Mouse (Mus musculus): ENCODE results near the gene Zfp986. TPM values are rescaled to one million over a fixed set of nuclear protein-coding genes. Genes with fewer than 3 reads are reported as not detected.
"Not testable (repeated sequence)": the region's sequence is repeated elsewhere in the genome, so short reads cannot be mapped to it uniquely, and the experiment has no call there.

The Zfp986 gene
- not detected in 2 replicates for polyA plus RNA-seq (2012; rRNA removed)

- not testable (repeated sequence) for DNase-seq (ENCODE audit: low spot score)
These were observed at the start of gene Zfp986 for GRCm38 (mm10) chr4:145868494-145868893. TSS of gene Zfp986 (plus strand) at chr4:145868794.

GRCm38 (mm10) chr4:145819946-145820345 lies 48.6 kb upstream of the Zfp986 start:
- DNase-seq (ENCODE audit: low spot score): not testable (repeated sequence)

DNA sequence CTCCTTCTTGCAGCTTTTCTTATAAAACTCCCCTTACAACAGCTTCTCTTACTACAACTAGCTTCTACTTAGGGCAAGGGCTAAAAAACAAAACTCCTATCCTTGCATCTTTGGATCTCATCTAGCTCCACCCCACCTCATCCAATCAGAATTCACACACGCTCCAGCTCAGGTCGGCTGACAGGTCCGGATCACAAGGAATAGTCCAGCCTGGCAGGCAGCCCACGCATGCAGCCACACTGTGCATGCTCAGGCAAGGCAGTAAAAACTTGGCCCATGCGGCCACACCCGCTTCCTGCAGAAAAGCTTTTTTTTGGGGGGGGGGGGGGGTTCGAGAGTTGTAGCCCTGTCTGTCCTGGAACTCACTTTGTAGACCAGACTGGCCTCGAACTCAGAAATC lies 43.0 kb upstream of the Zfp986 start:
- not testable (repeated sequence) for DNase-seq (ENCODE audit: low spot score)

DNA sequence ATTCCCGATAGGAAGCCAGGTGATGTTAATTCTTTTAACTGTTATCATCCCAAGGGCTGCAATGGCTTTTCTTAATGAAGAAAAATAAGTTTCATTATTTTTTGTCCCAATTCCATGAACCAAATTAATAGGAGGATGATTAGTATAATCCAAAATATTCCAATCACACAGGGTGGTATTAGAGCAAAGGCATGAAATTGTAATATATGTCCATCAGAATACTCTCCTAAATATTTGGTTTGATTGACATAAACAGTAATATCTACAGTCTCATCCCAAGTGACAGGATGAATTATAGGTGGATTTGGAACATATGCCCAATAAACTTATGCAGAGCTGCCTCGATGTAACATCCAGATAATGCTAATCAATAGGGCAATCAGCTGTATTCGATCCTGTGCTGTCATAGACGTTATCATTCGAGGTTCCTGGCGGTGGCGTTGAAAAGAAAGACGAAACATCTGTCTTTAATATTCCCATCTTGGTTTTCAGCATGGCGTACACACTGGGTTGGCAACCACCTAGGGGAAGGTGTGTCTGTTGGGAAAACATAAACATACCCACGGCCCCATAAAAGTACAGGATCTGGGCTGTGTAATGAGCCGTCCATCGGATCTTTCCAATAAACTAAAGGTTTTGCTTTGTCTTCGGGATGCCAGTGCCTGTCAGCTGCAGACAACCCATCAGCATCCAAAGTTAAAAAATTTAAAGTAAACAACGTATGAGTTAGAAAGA lies 37.1 kb upstream of the Zfp986 start:
- not testable (repeated sequence) for DNase-seq (ENCODE audit: low spot score)

DNA sequence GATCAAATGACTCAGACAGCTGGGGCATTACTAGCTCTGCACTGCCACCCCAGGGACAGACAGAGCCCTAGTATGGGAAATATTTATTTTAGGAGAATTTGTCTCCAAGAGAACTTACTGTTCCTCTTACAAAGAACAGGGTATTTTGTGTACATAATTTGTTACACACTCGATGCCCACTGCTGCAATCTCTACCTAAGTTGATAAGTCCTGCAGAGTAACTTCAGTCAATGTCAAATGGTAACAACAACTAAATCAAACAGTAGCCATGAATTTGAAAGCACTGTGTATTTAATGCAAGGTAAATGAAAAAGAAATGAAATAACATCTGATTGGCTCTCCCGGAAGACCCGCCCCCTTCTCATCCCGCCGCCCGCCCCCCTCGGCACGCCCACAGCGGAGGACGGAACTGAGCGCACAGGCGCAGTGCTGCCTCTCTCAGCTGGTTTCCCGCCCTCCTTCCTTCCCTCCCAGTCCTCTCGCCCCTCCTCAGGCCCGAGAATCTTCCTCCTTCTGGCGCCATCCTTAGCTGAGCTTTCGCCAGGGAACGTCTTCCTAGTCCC lies 32.2 kb upstream of the Zfp986 start:
- DNase-seq (ENCODE audit: low spot score): not testable (repeated sequence)

- DNase-seq (ENCODE audit: low spot score): peak; percentile 33
These were observed 31.6 kb upstream of the Zfp986 start for GRCm38 (mm10) chr4:145836863-145837440.

DNA sequence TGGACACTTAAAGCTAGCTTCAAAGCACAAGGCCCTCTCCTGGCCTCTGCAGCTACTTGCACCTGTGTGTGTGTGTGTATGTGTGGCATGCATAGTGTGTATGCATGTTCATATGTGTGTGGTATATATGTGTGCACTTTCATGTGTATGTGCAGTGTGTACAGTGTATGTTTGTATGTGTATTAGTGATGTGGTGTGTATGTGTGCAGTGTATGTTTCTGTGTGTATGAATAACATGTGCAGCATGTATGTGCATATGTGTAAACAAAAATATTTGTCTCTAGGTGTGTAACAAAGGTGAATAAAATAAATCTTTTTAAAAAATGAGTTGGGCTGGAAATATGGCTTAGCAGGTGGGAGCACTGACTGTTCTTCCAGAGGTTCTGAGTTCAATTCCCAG lies 21.8 kb upstream of the Zfp986 start:
- not testable (repeated sequence) for DNase-seq (ENCODE audit: low spot score)

DNA sequence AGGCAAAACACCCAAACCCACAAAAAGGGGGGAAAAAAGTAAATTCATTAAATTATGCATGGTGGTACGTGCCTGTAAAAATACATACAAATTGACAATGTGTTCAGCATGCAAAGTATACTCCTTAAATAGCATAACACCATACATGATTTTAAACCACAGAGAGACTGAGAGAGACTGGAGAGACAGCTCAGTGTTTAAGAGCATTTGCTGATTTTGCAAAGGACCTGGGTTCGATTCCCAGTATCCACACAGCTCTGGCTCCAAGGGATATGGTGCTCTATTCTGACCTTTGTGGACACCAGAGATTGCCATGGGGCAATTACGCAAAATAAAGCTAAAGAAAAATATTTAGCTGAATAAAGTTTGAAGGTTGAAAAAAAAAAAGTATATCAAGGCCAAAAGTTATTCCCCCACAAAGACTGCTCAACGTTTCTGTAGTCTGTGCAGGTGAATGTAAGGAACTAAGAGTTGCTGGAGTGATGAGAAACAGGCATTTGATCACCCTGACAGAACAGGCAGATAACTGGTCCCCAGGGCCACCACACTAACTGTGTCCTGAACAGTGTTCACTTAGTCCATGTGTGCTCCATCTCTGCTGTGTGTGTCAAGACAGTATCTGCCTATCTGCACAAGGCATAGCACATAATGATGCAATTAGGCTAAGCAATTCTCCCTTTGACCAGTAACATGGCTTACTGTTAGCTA lies 20.3 kb upstream of the Zfp986 start:
- not testable (repeated sequence) for DNase-seq (ENCODE audit: low spot score)

DNA sequence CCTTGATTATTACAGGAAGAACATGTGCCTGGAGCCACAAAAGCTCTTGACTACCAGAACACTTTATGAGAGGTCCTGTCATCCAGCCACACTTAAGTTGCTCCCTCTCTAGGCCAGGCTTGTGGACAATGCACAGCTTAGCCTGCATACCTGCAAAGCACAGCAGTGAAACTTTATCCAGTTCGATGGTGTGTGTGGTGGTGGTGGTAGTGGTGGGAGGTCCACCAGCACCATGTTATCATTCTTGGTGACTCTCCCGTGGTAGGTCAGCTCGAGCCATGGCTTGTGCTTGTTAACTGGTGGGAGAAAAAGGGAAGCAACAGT lies 19.7 kb upstream of the Zfp986 start:
- DNase-seq (ENCODE audit: low spot score): not testable (repeated sequence)

DNA sequence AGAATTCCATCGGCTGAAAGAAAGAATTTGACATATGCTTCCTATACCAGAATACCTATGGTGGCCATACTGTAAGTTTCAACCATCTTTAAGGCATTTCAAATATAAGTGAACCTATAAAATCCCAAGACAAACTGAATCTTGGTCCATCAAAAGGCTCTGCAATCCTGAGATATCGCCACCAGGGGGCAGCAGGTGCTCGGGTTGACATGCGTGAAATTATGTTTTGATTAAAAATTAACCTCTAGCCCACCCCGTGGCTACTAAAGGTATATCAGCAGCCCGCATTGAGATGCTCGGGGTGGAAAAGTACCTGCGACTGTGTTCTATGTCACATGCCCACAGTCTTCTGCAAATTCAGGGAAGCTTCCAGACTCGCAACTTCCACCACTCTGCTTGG lies 17.2 kb upstream of the Zfp986 start:
- not testable (repeated sequence) for DNase-seq (ENCODE audit: low spot score)

GRCm38 (mm10) chr4:145863872-145864271 lies 4.7 kb upstream of the Zfp986 start:
- not testable (repeated sequence) for DNase-seq (ENCODE audit: low spot score)

Other genes with a start within 250 kb of the Zfp986 start
- gene Zfp980, start 198.1 kb upstream of the Zfp986 start, polyA plus RNA-seq (2012; rRNA removed): not detected in 2 replicates
- gene Zfp987, start 228.5 kb downstream of the Zfp986 start, polyA plus RNA-seq (2012; rRNA removed): 0.12 and 0.17 TPM in 2 replicates